Mouse (Mus musculus): ENCODE results near the gene Rgs6. TPM values are rescaled to one million over a fixed set of nuclear protein-coding genes. Genes with fewer than 3 reads are reported as not detected.

Gene Rgs6
- polyA plus RNA-seq, 1 experiment from 2014 or later, result 0.69 TPM

GRCm38 (mm10) chr12:82751846-82752245 is 163.8 kb downstream of the Rgs6 start:
- H3K27me3 ChIP-seq (ENCODE audit: control insufficient read depth, insufficient read depth, low read length), result no peaks in the 10 kb centered on the region
- H3K9me3 ChIP-seq (ENCODE audit: control insufficient read depth, low read length), result no peaks in the 10 kb centered on the region
- no peak for ATAC-seq (ENCODE audit: insufficient read depth, low FRiP score, low TSS enrichment)
- no peak overlapping the region for H3K9ac ChIP-seq (ENCODE audit: low read length)
- H3K4me1 ChIP-seq (ENCODE audit: control insufficient read depth, insufficient read depth, low read length), result no peaks in the 10 kb centered on the region
- no peak overlapping the region for H3K27ac ChIP-seq (ENCODE audit: low read depth, low read length)
- no peak for DNase-seq (ENCODE audit: low spot score)
- no peak overlapping the region for H3K4me3 ChIP-seq (ENCODE audit: low read depth, low read length)
- no peaks in the 10 kb centered on the region for H3K36me3 ChIP-seq (ENCODE audit: control insufficient read depth, insufficient read depth, low read length)
- WGBS, result 74% methylated on average over 2 of the region's 2 CpGs
- no peak overlapping the region for H3K4me2 ChIP-seq (ENCODE audit: low read depth)

DNA sequence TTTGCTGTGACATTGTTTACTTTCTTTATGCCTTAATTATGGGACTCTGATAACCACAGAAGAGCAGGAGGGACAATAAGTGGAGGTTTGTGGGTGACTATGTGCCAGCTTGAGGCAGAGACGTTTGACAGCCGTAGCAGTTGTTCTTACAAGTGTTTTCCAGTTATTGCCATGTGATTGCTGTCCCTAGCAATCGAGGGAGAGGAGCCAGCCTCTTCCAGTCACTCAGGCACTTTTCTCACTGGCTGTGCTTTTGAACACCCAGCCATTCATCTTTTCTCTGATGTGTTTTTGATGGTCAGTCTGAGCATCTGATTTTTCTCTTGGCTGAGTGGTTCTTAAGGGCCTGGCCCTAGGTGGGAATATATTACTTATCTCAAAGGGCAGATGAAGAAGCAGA is 166.4 kb downstream of the Rgs6 start:
- no peaks in the 10 kb centered on the region for H3K9me3 ChIP-seq (ENCODE audit: control insufficient read depth, low read length)
- H3K4me1 ChIP-seq (ENCODE audit: control insufficient read depth, insufficient read depth, low read length), result no peaks in the 10 kb centered on the region
- H3K9ac ChIP-seq (ENCODE audit: low read length), result no peak overlapping the region
- no peak overlapping the region for H3K4me3 ChIP-seq (ENCODE audit: low read depth, low read length)
- WGBS, result 45% methylated on average over 3 of the region's 3 CpGs
- no peak for DNase-seq (ENCODE audit: low spot score)
- H3K4me2 ChIP-seq (ENCODE audit: low read depth), result no peak overlapping the region
- no peaks in the 10 kb centered on the region for H3K36me3 ChIP-seq (ENCODE audit: control insufficient read depth, insufficient read depth, low read length)
- no peak for ATAC-seq (ENCODE audit: insufficient read depth, low FRiP score, low TSS enrichment)
- H3K27me3 ChIP-seq (ENCODE audit: control insufficient read depth, insufficient read depth, low read length), result no peaks in the 10 kb centered on the region
- no peak overlapping the region for H3K27ac ChIP-seq (ENCODE audit: low read depth, low read length)

- 79% methylated on average over 6 of the region's 6 CpGs for WGBS
- no peak for DNase-seq (ENCODE audit: low spot score)
- no peaks in the 10 kb centered on the region for H3K4me1 ChIP-seq (ENCODE audit: control insufficient read depth, insufficient read depth, low read length)
Observed at GRCm38 (mm10) chr12:82756756-82757155, 168.7 kb downstream of the Rgs6 start.

DNA sequence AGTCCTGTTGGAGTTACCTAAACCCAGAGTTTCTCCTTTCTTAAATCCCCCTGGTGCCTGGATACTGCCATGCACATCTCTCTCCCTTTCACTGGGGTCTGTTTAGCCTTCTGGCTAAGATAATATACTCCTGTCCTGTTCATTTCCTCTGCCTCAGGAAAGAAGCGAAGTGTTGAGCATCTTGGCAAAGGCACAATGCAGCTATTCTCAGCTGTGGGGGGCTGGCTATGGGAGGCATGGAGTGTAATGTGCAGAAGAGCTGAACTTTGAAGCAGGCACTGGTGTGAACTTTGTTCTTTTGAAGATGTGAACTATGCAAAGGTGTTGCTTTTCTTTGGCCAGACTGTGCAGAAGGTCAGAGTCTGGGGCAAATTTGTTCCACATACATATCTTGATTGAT is 169.3 kb downstream of the Rgs6 start:
- DNase-seq (ENCODE audit: low spot score), result no peak
- WGBS, result 87% methylated on average over 1 of the region's 1 CpGs

More at GRCm38 (mm10) chr12:82756756-82757155, 168.7 kb downstream of the Rgs6 start:
- Histone ChIP-seq H3K36me3 (ENCODE audit: control insufficient read depth, insufficient read depth, low read length) (no peaks in the 10 kb centered on the region), H3K4me3 (ENCODE audit: low read depth, low read length) (no peak overlapping the region), H3K27me3 (ENCODE audit: control insufficient read depth, insufficient read depth, low read length) (no peaks in the 10 kb centered on the region), H3K9me3 (ENCODE audit: control insufficient read depth, low read length) (no peaks in the 10 kb centered on the region), H3K4me2 (ENCODE audit: low read depth) (no peak overlapping the region), H3K27ac (ENCODE audit: low read depth, low read length) (no peak overlapping the region), H3K9ac (ENCODE audit: low read length) (no peak overlapping the region)
- ATAC-seq (ENCODE audit: insufficient read depth, low FRiP score, low TSS enrichment), result no peak

DNA sequence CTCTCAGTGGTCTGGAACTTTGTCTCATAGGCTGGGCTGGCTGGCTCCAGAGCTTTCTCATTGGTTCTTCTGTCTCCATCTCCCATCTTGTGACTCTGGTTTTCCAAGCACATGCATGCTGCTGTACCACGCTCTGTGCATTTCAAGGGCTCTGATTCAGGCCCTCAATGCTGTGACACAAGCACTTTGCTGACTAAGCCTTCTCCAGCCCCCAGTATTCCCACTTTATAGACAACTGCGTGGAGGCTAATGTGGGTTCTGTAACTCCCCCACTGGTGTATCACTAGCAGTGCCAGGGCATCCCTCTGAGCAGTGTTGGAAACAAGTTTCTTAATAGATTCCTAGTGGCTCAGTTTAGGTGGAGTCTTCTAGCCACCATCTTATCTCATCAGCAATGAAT is 174.0 kb downstream of the Rgs6 start:
- WGBS, result 90% methylated on average over 2 of the region's 2 CpGs
- no peak overlapping the region for H3K4me3 ChIP-seq (ENCODE audit: low read depth, low read length)
- ATAC-seq (ENCODE audit: insufficient read depth, low FRiP score, low TSS enrichment) (no peak), DNase-seq (ENCODE audit: low spot score) (no peak)
- no peak overlapping the region for H3K9ac ChIP-seq (ENCODE audit: low read length)
- no peak overlapping the region for H3K4me2 ChIP-seq (ENCODE audit: low read depth)
- no peaks in the 10 kb centered on the region for H3K4me1 ChIP-seq (ENCODE audit: control insufficient read depth, insufficient read depth, low read length)
- no peak overlapping the region for H3K27ac ChIP-seq (ENCODE audit: low read depth, low read length)
- H3K36me3 ChIP-seq (ENCODE audit: control insufficient read depth, insufficient read depth, low read length), result no peaks in the 10 kb centered on the region
- H3K9me3 ChIP-seq (ENCODE audit: control insufficient read depth, low read length), result no peaks in the 10 kb centered on the region
- H3K27me3 ChIP-seq (ENCODE audit: control insufficient read depth, insufficient read depth, low read length), result no peaks in the 10 kb centered on the region

More for the DNA sequence above, 169.3 kb downstream of the Rgs6 start:
- Histone ChIP-seq H3K4me3 (ENCODE audit: low read depth, low read length) (no peak overlapping the region), H3K27ac (ENCODE audit: low read depth, low read length) (no peak overlapping the region), H3K9ac (ENCODE audit: low read length) (no peak overlapping the region), H3K4me2 (ENCODE audit: low read depth) (no peak overlapping the region), H3K27me3 (ENCODE audit: control insufficient read depth, insufficient read depth, low read length) (no peaks in the 10 kb centered on the region), H3K9me3 (ENCODE audit: control insufficient read depth, low read length) (no peaks in the 10 kb centered on the region), H3K4me1 (ENCODE audit: control insufficient read depth, insufficient read depth, low read length) (no peaks in the 10 kb centered on the region), H3K36me3 (ENCODE audit: control insufficient read depth, insufficient read depth, low read length) (no peaks in the 10 kb centered on the region)
- no peak for ATAC-seq (ENCODE audit: insufficient read depth, low FRiP score, low TSS enrichment)

DNA sequence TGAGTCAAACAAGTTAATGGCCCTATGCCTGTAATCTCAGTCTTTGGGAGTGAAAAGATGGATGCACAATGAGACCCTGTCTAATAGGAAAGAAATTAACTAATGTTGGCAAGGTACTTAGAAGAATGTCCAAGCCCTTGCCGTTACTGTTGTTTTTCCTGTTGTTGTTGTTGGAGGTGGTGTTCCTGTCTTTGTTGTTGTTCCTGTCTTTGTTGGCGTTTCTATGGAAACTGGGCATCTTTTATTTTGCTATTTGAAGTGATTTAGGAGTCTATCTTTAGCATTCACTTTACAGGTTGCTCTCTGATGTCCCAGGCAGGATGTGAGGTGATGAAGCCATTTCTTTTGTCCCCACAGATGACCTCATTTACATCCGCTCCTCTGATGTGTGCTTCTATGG is 180.6 kb downstream of the Rgs6 start:
- H3K36me3 ChIP-seq (ENCODE audit: control insufficient read depth, insufficient read depth, low read length), result no peaks in the 10 kb centered on the region
- H3K27ac ChIP-seq (ENCODE audit: low read depth, low read length), result no peak overlapping the region
- no peaks in the 10 kb centered on the region for H3K27me3 ChIP-seq (ENCODE audit: control insufficient read depth, insufficient read depth, low read length)
- 78% methylated on average over 3 of the region's 3 CpGs for WGBS
- ATAC-seq (ENCODE audit: insufficient read depth, low FRiP score, low TSS enrichment) (no peak), DNase-seq (ENCODE audit: low spot score) (no peak)
- H3K4me2 ChIP-seq (ENCODE audit: low read depth), result no peak overlapping the region
- no peak overlapping the region for H3K9ac ChIP-seq (ENCODE audit: low read length)
- no peak overlapping the region for H3K4me3 ChIP-seq (ENCODE audit: low read depth, low read length)
- H3K9me3 ChIP-seq (ENCODE audit: control insufficient read depth, low read length), result no peaks in the 10 kb centered on the region
- H3K4me1 ChIP-seq (ENCODE audit: control insufficient read depth, insufficient read depth, low read length), result no peaks in the 10 kb centered on the region

DNA sequence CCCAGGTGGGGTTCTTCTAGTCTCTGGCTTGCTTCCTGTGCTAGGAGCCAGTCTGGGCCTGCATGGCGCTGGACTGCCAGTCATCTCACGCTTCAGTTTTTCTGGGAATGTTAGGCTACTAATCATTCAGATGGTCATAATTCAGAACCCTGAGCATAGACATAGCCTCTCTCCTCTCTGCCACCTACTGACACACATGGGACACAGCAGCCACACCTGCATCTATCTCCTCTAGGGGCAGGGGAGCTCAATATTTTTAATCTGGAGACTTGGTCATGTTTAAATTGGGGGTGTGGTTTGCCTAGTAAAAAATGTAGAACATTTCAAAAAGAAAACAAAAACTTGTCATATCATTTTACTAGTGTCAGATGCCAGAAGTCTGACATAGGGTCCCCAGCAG is 184.1 kb downstream of the Rgs6 start:
- H3K4me3 ChIP-seq (ENCODE audit: low read depth, low read length), result no peak overlapping the region
- no peak for ATAC-seq (ENCODE audit: insufficient read depth, low FRiP score, low TSS enrichment)
- H3K27me3 ChIP-seq (ENCODE audit: control insufficient read depth, insufficient read depth, low read length), result no peaks in the 10 kb centered on the region
- 94% methylated on average over 2 of the region's 2 CpGs for WGBS
- no peak overlapping the region for H3K4me2 ChIP-seq (ENCODE audit: low read depth)
- H3K9ac ChIP-seq (ENCODE audit: low read length), result no peak overlapping the region
- DNase-seq (ENCODE audit: low spot score), result no peak
- no peak overlapping the region for H3K27ac ChIP-seq (ENCODE audit: low read depth, low read length)
- H3K36me3 ChIP-seq (ENCODE audit: control insufficient read depth, insufficient read depth, low read length), result no peaks in the 10 kb centered on the region
- no peaks in the 10 kb centered on the region for H3K9me3 ChIP-seq (ENCODE audit: control insufficient read depth, low read length)
- no peaks in the 10 kb centered on the region for H3K4me1 ChIP-seq (ENCODE audit: control insufficient read depth, insufficient read depth, low read length)

DNA sequence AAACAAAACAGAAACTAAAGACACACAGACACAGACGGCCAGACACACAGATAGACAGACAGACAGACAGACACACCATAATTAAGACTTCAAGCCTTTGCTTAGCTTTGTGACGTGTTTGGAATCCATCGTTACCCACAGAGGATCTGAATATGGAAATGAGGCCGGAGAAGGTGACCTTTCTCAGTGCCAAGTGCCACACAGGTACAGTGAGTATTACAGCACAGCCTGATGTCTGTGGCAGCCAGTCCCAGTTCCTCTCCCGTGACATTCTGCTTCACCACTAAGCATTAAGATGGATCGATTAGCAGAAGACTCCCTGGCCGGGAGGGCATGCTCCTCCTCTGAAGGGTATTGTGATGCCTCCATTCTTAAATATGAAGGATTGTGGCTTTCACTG is 186.5 kb downstream of the Rgs6 start:
- no peak overlapping the region for H3K27ac ChIP-seq (ENCODE audit: low read depth, low read length)
- 91% methylated on average over 7 of the region's 7 CpGs for WGBS
- no peak overlapping the region for H3K4me2 ChIP-seq (ENCODE audit: low read depth)
- no peak for ATAC-seq (ENCODE audit: insufficient read depth, low FRiP score, low TSS enrichment)
- H3K36me3 ChIP-seq (ENCODE audit: control insufficient read depth, insufficient read depth, low read length), result no peaks in the 10 kb centered on the region
- no peaks in the 10 kb centered on the region for H3K9me3 ChIP-seq (ENCODE audit: control insufficient read depth, low read length)
- H3K9ac ChIP-seq (ENCODE audit: low read length), result no peak overlapping the region
- H3K4me1 ChIP-seq (ENCODE audit: control insufficient read depth, insufficient read depth, low read length), result no peaks in the 10 kb centered on the region
- no peaks in the 10 kb centered on the region for H3K27me3 ChIP-seq (ENCODE audit: control insufficient read depth, insufficient read depth, low read length)
- no peak overlapping the region for H3K4me3 ChIP-seq (ENCODE audit: low read depth, low read length)
- DNase-seq (ENCODE audit: low spot score), result no peak

DNA sequence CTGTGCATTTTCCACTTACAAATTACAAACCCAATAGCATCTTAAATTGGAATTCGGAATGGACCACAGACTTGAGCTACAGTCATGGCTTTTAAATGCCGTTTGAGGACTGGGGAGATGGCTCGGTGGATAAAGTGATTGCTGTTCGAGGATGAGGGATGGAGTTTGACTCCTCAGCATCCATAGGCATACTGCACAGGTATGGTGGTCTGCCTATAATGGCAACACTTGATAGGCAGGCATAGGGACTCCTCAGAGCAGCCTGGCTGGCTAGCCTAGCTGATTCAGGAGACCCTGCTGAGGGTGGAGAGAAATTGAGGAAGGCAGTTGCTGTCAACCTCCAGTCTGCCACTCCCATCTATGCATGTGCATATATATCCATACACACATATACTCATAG is 188.6 kb downstream of the Rgs6 start:
- Histone ChIP-seq H3K27me3 (ENCODE audit: control insufficient read depth, insufficient read depth, low read length) (no peaks in the 10 kb centered on the region), H3K9ac (ENCODE audit: low read length) (no peak overlapping the region), H3K27ac (ENCODE audit: low read depth, low read length) (no peak overlapping the region), H3K4me3 (ENCODE audit: low read depth, low read length) (no peak overlapping the region), H3K4me1 (ENCODE audit: control insufficient read depth, insufficient read depth, low read length) (no peaks in the 10 kb centered on the region), H3K9me3 (ENCODE audit: control insufficient read depth, low read length) (no peaks in the 10 kb centered on the region), H3K4me2 (ENCODE audit: low read depth) (no peak overlapping the region), H3K36me3 (ENCODE audit: control insufficient read depth, insufficient read depth, low read length) (no peaks in the 10 kb centered on the region)
- DNase-seq (ENCODE audit: low spot score) (no peak), ATAC-seq (ENCODE audit: insufficient read depth, low FRiP score, low TSS enrichment) (no peak)
- 90% methylated on average over 4 of the region's 4 CpGs for WGBS

All from neural tube, embryonic 11.5 days (tissue).